Mouse (Mus musculus) T-helper 17 cell (primary cell): ENCODE measurements at regions not wholly inside any gene's neighbourhood (a gene's known extent, or its start where the extent isn't known, plus 50 kb on each side); places are given as distances from the start of the nearest gene placed in this dataset.
"Not testable (repeated sequence)": the region's sequence is repeated elsewhere in the genome, so short reads cannot be mapped to it uniquely, and the experiment has no call there.

Experiments
- in situ Hi-C, 2 experiments: fragments of 300-600 bp; cut with MboI, MseI; formaldehyde crosslinking; loops; 1 replicate in 1 of 2; 2 replicates in 1 of 2; pipeline ENCODE4 v1.15.1; 2025; ENCODE audit warnings: high pct_unique_total_duplicates in 2 of 2

DNA sequence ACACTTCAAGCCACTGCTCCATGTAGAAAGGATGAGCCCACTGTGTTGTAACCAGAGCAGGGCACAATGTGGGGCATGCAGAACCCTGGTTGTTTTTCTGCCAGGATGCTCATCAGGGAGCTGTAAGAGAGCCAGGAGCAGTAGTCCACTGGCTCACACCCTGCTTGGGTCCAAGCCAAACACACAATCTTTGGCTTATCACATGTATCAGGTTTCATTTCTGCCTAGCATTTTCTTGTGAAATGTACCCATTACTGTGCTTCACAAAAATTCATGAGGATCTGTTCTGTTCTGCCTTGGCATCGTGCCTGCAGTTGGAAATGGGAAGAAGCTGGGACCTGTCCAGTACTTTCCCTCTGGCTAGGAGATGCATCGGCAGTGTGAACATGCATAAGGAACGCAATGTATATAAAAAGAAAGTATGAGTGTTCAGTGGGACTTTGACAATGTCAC, 491.6 kb upstream of the Igfbp3 start:
- in situ Hi-C loops: no loop called here

DNA sequence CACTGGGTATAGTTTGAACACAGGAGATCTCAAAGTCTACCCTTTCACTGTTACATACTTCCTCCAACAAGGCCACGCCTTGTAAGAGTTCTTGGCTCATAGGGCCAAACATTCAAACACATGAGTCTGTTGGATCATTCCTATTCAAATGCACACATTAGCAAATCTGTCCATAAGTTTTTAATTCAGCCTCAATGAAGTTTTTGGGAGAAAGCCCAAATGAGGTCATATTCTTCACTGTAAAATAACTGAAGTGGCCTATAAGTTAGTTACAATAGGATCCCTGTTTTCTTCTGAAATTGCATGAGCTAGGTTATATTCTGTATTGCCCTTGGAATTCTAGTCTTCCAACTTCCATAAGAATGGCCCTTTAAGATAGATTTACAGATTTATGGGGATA, 483.9 kb upstream of the Igfbp3 start:
- in situ Hi-C loops: no loop called here

GRCm38 (mm10) chr11:7689701-7690100, 476.0 kb upstream of the Igfbp3 start:
- in situ Hi-C loops: not testable (repeated sequence)

DNA sequence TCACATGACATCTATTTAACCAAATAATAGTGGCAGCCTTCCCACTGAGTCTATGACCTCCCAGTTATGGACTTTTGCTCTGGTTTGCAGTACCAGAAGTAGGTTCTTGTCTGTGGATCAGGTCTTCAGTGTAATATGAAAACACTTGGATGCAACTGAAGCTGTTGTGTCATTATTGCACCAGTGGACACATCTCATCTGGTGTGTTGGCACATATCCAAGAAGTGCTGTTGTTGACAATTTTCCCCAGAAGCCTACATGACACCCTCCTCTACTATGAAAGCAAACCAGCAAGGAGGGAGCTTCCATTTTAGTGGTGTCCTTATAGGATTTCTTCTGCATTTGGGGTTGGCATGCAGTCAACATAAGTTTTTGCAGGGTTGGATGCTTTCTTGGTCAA, 459.1 kb upstream of the Igfbp3 start:
- in situ Hi-C loops: no loop called here

GRCm38 (mm10) chr11:7630637-7631036, 416.9 kb upstream of the Igfbp3 start:
- in situ Hi-C loops: no loop called here

DNA sequence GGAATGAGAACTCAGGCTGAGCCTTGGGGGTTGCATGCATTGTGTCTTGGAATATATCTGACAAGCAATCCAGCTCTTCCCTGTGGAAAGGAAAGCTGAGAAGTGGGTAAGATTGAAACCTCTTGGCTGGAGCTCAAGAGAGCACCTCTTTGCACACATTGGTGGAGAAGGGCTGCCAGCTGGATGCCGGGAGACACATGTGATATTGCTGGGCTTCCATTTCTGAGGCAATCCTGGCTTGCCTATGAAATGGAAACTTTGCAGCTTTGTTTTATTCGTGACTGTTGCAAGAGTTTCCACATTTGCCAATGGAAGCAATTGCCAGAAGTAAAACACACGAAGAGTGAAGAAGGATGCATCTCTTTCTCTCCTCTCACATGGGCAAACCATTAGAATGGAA, 411.5 kb upstream of the Igfbp3 start:
- in situ Hi-C loops: no loop called here

- in situ Hi-C loops: no loop called here
Measured at GRCm38 (mm10) chr11:7620320-7620719, 406.6 kb upstream of the Igfbp3 start.

GRCm38 (mm10) chr11:7610752-7611151, 397.0 kb upstream of the Igfbp3 start:
- in situ Hi-C loops: no loop called here

DNA sequence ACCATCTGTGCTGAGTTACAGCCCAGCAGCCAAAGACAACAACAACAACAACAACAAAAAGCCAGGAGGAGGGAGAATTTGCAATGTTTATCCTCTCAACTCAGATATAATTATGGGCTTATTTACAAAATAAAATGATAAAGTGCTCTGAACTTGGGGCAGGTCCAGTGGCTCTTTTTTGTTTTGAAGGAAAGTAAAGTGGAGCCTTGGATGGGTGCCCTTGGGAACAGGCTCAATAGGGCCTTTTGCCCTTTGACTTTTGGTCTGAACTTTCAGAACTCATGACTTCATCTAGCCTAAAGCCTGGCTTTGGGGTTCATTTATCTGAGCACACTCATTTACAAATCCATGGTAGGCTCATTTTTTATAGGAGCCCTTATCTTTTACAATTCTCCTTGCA, 396.2 kb upstream of the Igfbp3 start:
- in situ Hi-C loops: no loop called here

DNA sequence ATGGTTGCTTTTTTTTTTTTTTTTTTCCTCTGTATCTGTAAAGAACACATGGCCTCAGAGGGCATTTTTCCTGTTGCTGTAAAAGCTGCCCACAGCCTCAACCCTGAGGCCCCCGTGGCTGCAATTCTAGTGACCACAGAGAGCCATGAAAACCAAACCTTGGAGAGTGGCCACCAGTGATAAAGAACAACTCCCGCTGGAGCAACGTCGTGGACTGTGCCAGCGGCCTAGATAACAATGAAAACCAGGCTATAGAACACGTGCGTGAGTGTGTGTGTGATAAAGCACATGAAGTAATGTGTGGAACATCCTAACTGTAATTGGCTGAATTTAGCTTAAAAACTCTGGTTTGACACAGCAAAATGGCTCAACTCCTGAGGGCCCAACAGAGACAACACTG, 392.9 kb upstream of the Igfbp3 start:
- in situ Hi-C loops: no loop called here

DNA sequence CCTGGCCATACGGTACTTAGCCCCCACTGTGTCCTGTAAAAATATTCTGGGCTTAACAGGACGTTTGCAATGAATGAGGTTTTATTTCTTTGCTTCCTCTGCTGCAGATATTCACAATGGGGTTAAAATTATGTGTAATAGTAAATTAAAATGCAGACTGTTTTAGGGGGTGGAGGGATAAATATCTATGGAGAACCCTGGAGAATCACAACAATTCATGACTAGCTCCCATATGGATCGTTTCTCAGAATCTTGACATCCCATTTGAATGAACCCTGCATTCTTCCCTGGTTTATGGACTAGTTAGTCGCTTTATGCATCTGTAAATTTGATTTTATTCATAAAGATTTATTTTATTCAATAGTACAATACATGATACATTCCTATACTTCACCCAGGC, 378.3 kb upstream of the Igfbp3 start:
- in situ Hi-C loops: no loop called here

- in situ Hi-C loops: no loop called here
Measured at GRCm38 (mm10) chr11:7583296-7583695, 369.6 kb upstream of the Igfbp3 start.

DNA sequence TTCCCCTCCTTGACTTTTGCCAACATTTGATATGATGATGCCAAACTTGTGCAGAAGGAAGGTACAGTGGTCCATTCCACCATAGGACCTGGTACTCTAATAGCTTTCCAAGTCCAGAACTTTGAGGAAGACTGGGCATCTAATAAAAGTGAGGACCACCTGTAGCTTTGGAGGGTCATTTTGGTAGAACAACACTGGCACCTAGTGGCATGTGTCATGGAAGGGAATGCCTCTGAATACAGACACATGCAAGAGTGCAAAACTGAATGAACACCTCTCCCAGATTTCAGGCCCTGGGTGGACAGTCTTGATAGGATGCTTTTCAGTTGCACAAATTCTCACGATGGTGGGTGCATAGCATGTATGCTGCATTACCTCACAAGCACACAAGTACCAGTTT, 354.8 kb upstream of the Igfbp3 start:
- in situ Hi-C loops: no loop called here

DNA sequence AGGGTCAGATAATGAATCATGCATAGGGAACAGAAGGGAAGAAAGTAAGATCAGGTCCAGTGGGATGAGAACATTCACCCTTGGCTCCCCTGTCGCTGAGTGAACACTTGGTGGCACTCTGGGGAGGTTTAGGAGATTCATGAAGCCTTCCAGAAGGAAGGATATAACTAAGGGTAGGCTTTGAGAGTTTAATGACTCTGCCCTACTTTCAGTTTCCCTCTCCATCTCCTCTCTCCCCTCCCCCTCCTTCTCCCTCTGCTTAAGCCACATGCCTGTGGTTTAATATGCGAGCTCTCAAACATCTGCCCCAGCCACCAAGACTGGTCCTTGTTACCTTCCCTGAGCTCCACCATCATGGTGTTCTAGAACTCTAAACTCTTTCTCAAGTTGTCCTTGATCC, 348.3 kb upstream of the Igfbp3 start:
- in situ Hi-C loops: no loop called here

DNA sequence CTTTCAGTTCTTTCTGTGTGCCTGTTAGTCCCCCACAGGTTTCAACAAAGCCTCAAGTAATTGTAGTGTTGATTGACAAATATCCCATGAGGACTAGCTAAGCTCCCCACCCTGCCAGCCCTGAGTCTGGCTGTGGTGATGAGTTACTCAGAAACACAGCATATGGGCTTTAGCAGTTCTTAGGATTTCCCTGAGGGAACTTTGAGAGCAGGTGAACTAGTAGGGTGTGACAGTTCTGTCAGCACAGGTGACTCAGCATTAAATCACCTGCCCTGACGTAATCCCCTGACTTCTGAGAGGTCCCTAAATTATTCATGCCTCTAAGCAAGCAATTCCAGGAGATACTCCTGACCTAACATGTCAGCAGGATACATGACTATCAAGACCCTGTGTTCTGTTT, 347.7 kb upstream of the Igfbp3 start:
- in situ Hi-C loops: no loop called here

DNA sequence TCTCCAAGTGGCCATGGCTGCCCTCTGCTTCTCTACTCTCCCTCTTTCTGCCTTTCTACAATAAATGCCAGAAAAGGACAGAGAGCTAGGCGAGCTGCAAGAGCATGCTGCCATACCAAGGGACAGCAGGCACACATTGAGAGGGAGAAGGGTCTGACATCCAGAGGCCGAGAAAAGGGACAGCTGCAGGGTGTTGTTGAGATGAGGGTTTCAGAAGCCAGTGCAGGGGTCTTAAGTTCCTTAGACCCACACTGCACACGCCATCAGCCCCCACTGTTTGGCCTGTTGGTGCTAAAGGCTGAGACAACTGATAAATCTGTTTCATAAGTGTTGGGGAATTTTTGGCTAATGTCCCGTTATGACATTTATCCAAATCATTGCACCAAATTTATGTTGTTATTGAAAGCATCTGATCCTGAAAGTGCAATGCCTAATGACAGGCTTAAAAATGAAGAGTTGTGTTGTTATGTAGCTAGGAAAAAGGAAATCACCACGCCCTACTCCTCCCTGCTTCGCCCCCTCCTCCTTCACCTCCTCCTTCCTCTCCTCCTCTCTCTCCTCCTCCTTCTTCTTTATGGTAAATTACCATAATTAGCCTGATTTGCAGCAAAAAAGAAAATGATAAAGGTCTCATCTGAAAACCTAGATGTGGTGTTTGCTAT, 342.0 kb upstream of the Igfbp3 start:
- in situ Hi-C loops: no loop called here

GRCm38 (mm10) chr11:7552154-7552553, 338.4 kb upstream of the Igfbp3 start:
- in situ Hi-C loops: no loop called here

DNA sequence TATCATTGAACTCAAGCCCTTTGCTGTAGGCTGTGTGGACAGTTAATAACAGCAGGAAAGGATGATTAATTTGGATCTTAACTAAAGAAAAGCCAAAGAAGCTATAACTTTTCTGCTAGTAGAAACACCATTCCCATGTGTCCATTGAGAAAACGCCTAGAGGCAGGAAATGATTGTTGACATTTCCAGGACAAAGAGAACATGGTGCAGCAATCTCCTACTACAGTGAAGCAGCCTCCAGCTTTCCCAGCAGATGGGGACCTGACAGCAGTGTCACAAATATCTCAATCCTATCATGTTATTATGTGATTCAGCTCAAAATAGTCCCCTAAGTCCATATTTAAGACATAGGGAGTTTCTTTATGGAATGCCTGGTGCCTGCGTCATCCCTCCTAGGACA, 334.1 kb upstream of the Igfbp3 start:
- in situ Hi-C loops: no loop called here

DNA sequence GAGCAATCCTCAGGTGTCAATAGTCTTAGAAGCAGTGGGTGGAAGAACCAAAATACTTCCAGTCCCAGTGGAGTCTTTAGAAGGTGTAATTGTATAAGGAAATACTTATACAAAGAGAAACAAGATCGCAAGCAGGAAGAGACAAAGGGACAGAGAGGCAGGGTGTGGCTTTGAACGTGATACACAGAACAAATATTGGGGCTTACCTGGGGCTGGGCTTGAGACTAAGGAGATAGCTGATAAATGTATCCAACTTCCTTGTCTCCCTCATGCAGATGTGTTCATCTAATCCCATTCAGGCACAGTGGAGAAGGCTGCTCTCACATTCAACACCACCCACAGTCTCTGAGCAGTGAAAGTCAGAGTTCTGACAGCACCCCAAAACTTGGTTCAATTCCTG, 331.9 kb upstream of the Igfbp3 start:
- in situ Hi-C loops: no loop called here

- in situ Hi-C loops: no loop called here
Measured at GRCm38 (mm10) chr11:7534590-7534989, 320.9 kb upstream of the Igfbp3 start.

GRCm38 (mm10) chr11:7533327-7533726, 319.6 kb upstream of the Igfbp3 start:
- in situ Hi-C loops: no loop called here

DNA sequence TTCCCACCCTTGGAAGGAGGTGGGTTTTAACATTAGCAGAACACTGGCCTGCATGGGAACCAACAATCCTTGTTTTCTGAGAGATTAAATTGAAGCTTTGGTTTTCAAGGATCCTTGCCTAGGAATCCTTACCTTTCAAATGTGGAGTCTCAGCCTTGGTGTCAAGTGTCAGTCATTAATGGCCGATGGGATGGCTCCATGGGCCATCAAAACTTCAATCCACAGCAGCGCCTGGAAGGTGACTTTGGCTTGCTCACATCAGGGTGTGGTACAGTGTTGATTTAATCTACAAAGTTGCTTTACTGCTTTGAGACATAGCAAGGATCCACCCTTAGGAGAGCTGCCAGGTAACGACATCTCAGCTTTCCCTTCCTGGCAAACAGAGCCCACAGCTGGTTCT, 318.1 kb upstream of the Igfbp3 start:
- in situ Hi-C loops: no loop called here

- in situ Hi-C loops: no loop called here
Measured at GRCm38 (mm10) chr11:7530482-7531148, 316.9 kb upstream of the Igfbp3 start.

DNA sequence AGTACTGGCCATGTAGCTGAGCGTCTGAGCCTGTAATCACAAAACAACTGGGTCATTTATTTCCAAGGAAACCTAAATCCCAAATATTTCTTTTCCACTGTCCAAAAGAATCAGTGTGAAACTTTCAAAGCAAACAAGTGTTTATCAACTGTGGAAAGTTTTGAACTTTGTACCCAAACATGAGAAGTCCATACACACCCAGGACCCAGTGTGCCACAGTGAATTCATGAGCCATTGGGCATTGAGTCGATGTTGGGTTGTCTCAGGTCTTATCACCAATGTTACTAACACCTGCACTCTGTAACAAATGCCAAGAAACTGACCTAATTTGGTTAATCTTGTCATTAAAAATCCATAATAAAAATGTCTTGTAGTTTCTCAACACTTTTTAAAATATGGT, 305.8 kb upstream of the Igfbp3 start:
- in situ Hi-C loops: no loop called here
